Mouse (Mus musculus) liver, embryonic 13.5 days (tissue): ENCODE measurements at regions not wholly inside any gene's neighbourhood (a gene's known extent, or its start where the extent isn't known, plus 50 kb on each side); places are given as distances from the start of the nearest gene placed in this dataset.

Source experiments
- ATAC-seq: fragments of 200-750 bp; cut with Nextera tagmentation; 2 replicates; pipeline ENCODE4 v1.8.0; 2017; ENCODE audit warnings: low read depth, mild to moderate bottlenecking, moderate number of reproducible peaks, moderate library complexity
- DNase-seq: peaks from one replicate; pipeline ENCODE4 v3.0.0; 2022
- H3K27ac ChIP-seq: fragments of 300-500 bp; sonication (generic); 2 replicates; pipeline ENCODE4 v1.5.1; 2015; ENCODE audit warnings: moderate library complexity, mild to moderate bottlenecking, inconsistent platforms
- H3K27me3 ChIP-seq: fragments of 300-500 bp; sonication (generic); 2 replicates; pipeline ENCODE4 v1.6.1; 2015; ENCODE audit warnings: mild to moderate bottlenecking, inconsistent platforms
- H3K36me3 ChIP-seq: fragments of 300-500 bp; sonication (generic); 2 replicates; pipeline ENCODE4 v1.6.1; 2015; ENCODE audit warnings: mild to moderate bottlenecking, inconsistent platforms
- H3K4me1 ChIP-seq: fragments of 300-500 bp; sonication (generic); replicated peaks from 2 replicates; pipeline ENCODE4 v1.6.1; 2015; ENCODE audit warnings: inconsistent platforms
- H3K4me2 ChIP-seq: fragments of 300-500 bp; sonication (generic); 2 replicates; pipeline ENCODE4 v1.6.1; 2015; ENCODE audit warnings: inconsistent platforms, mild to moderate bottlenecking, moderate library complexity
- H3K4me3 ChIP-seq: fragments of 300-500 bp; sonication (generic); replicated peaks from 2 replicates; pipeline ENCODE4 v1.5.1; 2015; ENCODE audit warnings: mild to moderate bottlenecking, inconsistent platforms
- H3K9ac ChIP-seq: fragments of 300-500 bp; sonication (generic); 2 replicates; pipeline ENCODE4 v1.6.1; 2015; ENCODE audit warnings: mild to moderate bottlenecking, inconsistent platforms
- H3K9me3 ChIP-seq: fragments of 300-500 bp; sonication (generic); replicated peaks from 2 replicates; pipeline ENCODE4 v1.6.1; 2016; ENCODE audit warnings: inconsistent platforms
- WGBS: fragments of 180-500 bp; shearing (Covaris S2); methylation state at CpG from one replicate; pipeline ENCODE4 v1.1.7; 2015; ENCODE audit not compliant: insufficient replicate concordance; 5-methylcytosine and 5-hydroxymethylcytosine counted together

DNA sequence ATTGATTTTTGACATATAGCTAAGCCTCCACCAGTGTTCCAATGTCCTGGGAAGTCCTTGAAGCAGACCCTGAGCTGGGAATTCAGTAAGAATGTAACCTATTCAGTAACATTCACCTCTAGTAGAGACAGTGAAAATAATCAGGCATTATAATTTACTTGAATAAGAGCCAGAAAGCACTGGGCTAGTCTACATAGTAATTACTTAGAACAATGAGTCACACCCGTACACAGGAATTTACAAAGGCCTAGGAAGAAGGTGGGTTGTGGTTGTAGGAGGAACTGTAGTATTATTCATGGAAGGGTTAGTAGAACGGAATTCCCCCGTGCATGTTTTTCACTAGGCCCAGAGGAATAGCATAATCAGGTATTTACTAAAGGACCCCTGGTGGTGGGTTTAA is 106.3 kb upstream of the Ddhd1 start:
- Histone ChIP-seq H3K4me1 (no peaks in the 10 kb centered on the region), H3K4me3 (no peak overlapping the region), H3K27ac (no peak overlapping the region), H3K4me2 (no peak overlapping the region), H3K9ac (no peak overlapping the region), H3K36me3 (no peaks in the 10 kb centered on the region), H3K27me3 (no peaks in the 10 kb centered on the region), H3K9me3 (no peaks in the 10 kb centered on the region)
- DNase-seq: no peak
- 52% methylated on average over 3 of the region's 3 CpGs for WGBS
- ATAC-seq: no peak

DNA sequence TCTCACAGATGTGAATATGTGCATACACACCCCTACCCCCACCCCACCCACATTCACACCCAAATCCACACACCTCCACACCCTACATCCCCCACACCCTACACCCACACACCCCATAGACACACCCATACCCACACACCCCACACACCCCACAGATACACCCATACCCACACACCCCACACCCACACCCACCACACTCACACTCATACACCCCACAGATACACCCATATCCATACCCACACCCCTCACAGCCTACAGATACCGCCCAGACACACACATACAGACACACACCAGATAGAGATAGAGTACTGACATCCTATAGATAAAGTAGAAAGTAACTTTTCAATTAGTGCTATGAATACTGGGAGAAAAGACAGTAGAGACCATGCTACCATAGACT is 108.6 kb upstream of the Ddhd1 start:
- DNase-seq (no peak), ATAC-seq (no peak)
- Histone ChIP-seq H3K27me3 (no peaks in the 10 kb centered on the region), H3K4me2 (no peak overlapping the region), H3K27ac (no peak overlapping the region), H3K9me3 (no peaks in the 10 kb centered on the region), H3K4me1 (no peaks in the 10 kb centered on the region), H3K36me3 (no peaks in the 10 kb centered on the region), H3K9ac (no peak overlapping the region), H3K4me3 (no peak overlapping the region)
- 45% methylated on average over 1 of the region's 1 CpGs for WGBS

DNA sequence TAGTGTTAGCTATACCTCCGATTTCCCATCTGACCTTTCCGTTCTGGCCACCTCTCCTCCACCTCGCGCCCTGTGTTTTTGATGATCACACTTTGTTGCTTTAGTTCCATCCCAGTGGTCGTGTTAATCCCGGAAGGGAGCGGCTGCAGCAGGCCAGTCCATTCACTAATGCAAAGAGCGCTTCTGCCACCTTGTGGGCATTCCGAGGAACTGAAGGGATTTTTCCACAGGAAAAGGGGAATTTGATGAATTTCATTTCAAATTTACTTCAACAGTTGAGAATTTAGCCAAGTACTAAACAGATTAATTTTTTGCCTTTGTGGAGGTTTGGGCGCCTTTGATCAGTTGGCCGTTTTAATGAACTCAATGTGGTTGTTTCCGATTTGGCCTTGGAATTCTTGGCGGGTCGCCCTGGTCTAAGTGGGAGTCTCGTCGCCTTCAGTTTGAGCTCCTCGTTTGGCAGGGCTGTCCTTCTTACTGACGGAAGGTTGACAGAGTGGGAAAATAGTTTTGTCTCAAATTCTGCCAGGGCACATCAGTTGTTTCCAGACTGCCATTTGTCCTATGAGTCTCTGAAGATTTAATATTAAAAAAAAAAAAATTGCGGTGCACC is 114.8 kb upstream of the Ddhd1 start:
- no peak overlapping the region for H3K4me3 ChIP-seq
- H3K27ac ChIP-seq: no peak overlapping the region
- 0 out of 2 replicates have a peak overlapping the region, but pooled peaks have one; percentile 10 for H3K4me2 ChIP-seq
- H3K9me3 ChIP-seq: no peaks in the 10 kb centered on the region
- no peaks in the 10 kb centered on the region for H3K27me3 ChIP-seq
- peak; percentile 2 for DNase-seq
- H3K9ac ChIP-seq: no peak overlapping the region
- WGBS: 20% methylated on average over 19 of the region's 19 CpGs
- no peak for ATAC-seq
- H3K4me1 ChIP-seq: no peaks in the 10 kb centered on the region
- H3K36me3 ChIP-seq: no peaks in the 10 kb centered on the region

DNA sequence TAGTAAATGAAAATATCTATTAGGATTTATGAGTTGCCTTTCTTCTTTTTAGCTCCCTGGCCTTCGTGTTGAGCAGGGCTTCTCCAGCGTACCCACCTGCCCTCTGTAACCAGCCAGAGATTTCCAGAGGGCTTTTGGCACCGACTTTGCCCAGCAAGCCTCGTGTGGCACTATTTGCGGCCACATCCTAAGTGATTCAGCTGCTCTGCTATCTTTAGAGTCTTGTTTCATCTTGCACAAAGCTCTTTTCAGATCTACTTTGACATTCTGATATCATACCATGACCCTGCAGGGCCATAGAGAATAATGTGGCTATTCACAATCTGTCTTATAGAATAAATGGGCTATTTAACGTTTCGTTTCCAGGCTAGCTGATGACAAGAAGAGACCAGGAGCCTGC is 115.4 kb upstream of the Ddhd1 start:
- no peaks in the 10 kb centered on the region for H3K27me3 ChIP-seq
- no peaks in the 10 kb centered on the region for H3K4me1 ChIP-seq
- H3K27ac ChIP-seq: no peak overlapping the region
- H3K9me3 ChIP-seq: no peaks in the 10 kb centered on the region
- 56% methylated on average over 7 of the region's 7 CpGs for WGBS
- no peak for DNase-seq
- no peak overlapping the region for H3K9ac ChIP-seq
- H3K36me3 ChIP-seq: no peaks in the 10 kb centered on the region
- H3K4me3 ChIP-seq: no peak overlapping the region
- H3K4me2 ChIP-seq: no peak overlapping the region
- ATAC-seq: no peak

DNA sequence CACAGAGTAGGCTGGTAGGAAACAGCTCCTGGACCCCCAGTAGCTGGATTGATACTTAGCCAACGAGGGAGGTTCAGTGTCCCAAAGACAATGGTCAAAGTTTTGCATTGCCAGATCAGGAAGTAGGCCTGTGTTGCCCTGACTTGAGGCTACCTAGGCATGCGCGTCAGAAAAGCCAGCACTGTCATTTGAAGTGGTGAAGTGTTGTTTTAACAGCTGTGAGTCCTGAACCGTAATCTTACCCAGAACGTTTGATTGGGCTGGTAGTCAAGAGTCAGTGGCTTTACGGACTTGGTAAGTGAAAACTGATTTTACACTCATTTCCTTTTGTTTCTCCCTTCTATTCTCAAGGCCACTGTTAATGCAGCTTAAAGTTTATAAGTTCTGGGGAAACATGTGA is 123.9 kb upstream of the Ddhd1 start:
- H3K9ac ChIP-seq: no peak overlapping the region
- H3K9me3 ChIP-seq: no peaks in the 10 kb centered on the region
- no peak overlapping the region for H3K4me2 ChIP-seq
- WGBS: 59% methylated on average over 6 of the region's 6 CpGs
- H3K4me3 ChIP-seq: no peak overlapping the region
- H3K36me3 ChIP-seq: no peaks in the 10 kb centered on the region
- DNase-seq (no peak), ATAC-seq (no peak)
- no peak overlapping the region for H3K27ac ChIP-seq
- no peaks in the 10 kb centered on the region for H3K4me1 ChIP-seq
- H3K27me3 ChIP-seq: no peaks in the 10 kb centered on the region

DNA sequence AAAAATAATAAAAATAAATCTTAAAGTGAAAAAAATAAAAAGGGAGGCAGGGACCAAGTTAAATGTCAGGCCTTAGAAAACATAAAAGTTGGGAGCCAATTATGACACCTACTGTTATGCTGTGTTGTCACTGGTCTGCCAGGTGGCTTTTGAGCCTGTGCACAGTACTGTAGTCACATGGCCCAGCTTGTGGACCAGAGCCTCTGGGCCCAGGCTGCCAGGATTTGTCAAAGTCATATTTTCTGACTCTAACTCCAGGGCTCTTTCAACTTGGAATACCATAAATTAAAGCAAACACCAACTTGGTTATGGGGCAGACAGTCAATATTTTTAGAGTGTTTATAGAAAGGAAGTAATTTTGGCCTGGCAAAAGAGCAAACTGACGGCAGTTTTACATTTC is 137.0 kb upstream of the Ddhd1 start:
- Histone ChIP-seq H3K27ac (no peak overlapping the region), H3K4me2 (no peak overlapping the region), H3K4me3 (no peak overlapping the region), H3K9ac (no peak overlapping the region), H3K9me3 (no peaks in the 10 kb centered on the region), H3K27me3 (no peaks in the 10 kb centered on the region), H3K36me3 (no peaks in the 10 kb centered on the region), H3K4me1 (no peaks in the 10 kb centered on the region)
- no peak for DNase-seq
- ATAC-seq: no peak
- WGBS: 65% methylated on average over 1 of the region's 1 CpGs

DNA sequence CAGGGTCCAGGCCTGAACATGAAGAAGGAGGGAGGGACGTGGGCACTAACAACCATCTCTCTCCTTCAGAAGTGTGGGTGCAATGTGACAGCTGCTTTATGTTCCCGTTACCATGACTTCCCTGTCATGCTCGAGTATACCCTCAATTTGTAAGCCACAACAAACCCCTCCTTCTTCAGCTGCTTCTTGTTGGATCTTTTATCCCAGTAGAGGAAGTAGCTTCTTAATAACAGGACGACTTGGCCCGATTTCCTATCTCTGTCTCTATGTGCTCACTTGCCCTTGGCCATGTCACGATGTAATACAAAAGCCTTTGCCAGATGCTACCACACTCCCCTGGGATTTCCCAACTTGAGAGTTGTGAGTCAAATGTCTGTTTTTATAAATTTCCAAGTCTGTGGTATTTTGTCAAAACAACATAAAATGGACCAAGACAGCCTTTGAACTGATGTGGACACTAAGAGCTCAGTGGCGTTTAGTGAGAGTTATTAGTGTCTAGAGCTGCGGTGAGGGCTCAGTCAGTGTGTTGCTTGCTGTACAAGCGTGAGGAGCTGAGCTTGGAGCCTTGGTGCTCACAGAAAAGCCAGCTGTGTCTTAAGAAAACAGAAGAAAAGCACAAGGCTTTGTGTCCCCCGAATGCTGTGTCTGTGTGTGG is 138.8 kb upstream of the Ddhd1 start:
- no peak overlapping the region for H3K4me2 ChIP-seq
- H3K4me1 ChIP-seq: no peaks in the 10 kb centered on the region
- no peaks in the 10 kb centered on the region for H3K27me3 ChIP-seq
- no peak overlapping the region for H3K9ac ChIP-seq
- DNase-seq (no peak), ATAC-seq (no peak)
- no peak overlapping the region for H3K4me3 ChIP-seq
- H3K9me3 ChIP-seq: no peaks in the 10 kb centered on the region
- WGBS: 55% methylated on average over 10 of the region's 10 CpGs
- H3K27ac ChIP-seq: no peak overlapping the region
- no peaks in the 10 kb centered on the region for H3K36me3 ChIP-seq

DNA sequence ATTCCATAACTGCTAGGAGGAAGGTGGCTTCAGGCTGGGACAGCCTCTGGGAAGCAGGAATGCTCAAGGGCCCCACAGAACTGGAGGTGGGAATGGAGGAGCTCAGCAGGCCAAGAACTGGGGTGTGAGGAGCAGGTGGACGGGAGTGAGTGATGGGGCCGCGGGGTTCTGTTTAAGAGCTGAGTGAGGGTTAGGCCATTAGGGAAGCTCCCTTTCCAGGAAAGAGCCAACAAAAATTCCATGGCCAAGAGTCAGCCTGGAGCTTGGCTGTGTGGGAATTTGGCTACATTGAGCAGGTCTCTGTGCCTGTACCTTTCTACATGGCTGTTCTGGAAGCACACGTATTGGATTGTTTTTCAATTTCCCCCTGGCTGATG is 139.4 kb upstream of the Ddhd1 start:
- Histone ChIP-seq H3K9ac (no peak overlapping the region), H3K4me2 (no peak overlapping the region), H3K27ac (no peak overlapping the region), H3K9me3 (no peaks in the 10 kb centered on the region), H3K27me3 (no peaks in the 10 kb centered on the region), H3K36me3 (no peaks in the 10 kb centered on the region), H3K4me1 (no peaks in the 10 kb centered on the region), H3K4me3 (no peak overlapping the region)
- no peak for ATAC-seq
- no peak for DNase-seq
- 73% methylated on average over 4 of the region's 4 CpGs for WGBS

DNA sequence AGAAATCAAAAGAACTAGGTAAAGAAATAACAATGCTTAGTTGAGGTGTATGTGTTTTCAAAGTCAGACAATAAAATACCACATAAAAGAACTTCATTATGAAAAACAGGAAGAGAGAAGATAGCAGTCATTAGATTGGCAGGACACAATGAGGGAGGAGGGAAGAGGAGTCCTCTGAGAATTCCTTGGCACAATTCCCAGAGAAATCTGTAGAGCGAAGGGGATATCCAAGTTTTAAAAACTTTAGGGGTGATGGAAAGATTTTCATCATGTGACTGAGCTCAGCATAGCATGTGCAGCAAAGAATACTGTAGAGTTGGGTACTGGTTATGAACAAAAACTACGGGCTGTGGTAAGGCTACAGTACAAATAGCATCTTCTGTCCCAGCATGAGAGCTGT is 141.3 kb upstream of the Ddhd1 start:
- DNase-seq (no peak), ATAC-seq (no peak)
- WGBS: 59% methylated on average over 2 of the region's 2 CpGs
- H3K36me3 ChIP-seq: no peaks in the 10 kb centered on the region
- H3K9me3 ChIP-seq: no peaks in the 10 kb centered on the region
- no peaks in the 10 kb centered on the region for H3K27me3 ChIP-seq
- no peak overlapping the region for H3K4me2 ChIP-seq
- no peaks in the 10 kb centered on the region for H3K4me1 ChIP-seq
- no peak overlapping the region for H3K27ac ChIP-seq
- H3K9ac ChIP-seq: no peak overlapping the region
- no peak overlapping the region for H3K4me3 ChIP-seq

DNA sequence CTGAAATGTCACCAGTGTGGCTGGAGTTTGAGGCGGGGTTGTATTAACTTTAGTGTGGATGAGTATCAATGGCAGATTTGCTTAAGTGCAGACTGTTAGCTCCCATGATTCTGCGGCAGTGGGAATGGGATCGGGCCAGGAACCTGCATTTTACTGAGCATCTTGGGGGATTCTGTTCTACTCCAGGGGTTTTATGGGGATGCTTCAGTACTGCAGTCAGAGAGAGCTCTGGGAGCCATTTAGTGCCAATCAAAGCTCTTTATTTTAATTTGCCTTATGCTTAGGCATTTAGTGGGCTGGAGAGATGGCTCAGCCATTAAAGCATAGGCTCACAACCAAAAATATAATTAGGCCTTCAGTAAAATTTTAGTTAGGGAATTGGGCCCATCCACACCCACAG is 148.0 kb upstream of the Ddhd1 start:
- WGBS: 76% methylated on average over 3 of the region's 3 CpGs
- H3K9me3 ChIP-seq: no peaks in the 10 kb centered on the region
- H3K9ac ChIP-seq: no peak overlapping the region
- no peak for DNase-seq
- ATAC-seq: no peak
- H3K4me1 ChIP-seq: no peaks in the 10 kb centered on the region
- no peak overlapping the region for H3K4me2 ChIP-seq
- H3K36me3 ChIP-seq: no peaks in the 10 kb centered on the region
- no peak overlapping the region for H3K4me3 ChIP-seq
- H3K27ac ChIP-seq: no peak overlapping the region
- no peaks in the 10 kb centered on the region for H3K27me3 ChIP-seq

DNA sequence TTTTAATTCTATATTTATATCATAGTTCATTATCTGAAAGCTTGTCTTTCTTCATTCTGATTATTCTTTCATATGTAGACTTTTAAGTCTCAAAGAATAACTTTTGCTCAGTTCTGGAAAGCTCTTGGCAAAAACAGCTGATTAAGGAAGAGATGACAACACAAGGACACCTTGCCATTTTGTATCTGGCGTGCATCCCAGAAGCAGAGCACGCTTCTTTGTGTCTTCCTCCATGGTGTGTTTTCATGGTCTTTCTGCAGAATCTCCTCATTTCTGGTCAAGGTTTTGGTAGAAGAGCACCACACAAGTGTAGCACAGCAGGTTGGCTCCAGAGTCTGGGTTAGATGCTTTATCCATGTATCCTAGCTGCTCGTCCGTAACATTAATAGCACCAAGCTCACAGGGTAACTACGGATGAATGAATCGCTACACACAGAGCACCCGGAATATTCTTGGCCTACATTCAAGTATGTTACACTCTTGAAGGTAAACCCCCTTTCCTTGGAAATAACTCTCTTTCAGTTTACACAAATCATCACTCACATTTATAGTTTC is 148.9 kb upstream of the Ddhd1 start:
- no peaks in the 10 kb centered on the region for H3K4me1 ChIP-seq
- no peak overlapping the region for H3K27ac ChIP-seq
- DNase-seq: no peak
- no peaks in the 10 kb centered on the region for H3K9me3 ChIP-seq
- no peaks in the 10 kb centered on the region for H3K36me3 ChIP-seq
- no peaks in the 10 kb centered on the region for H3K27me3 ChIP-seq
- 81% methylated on average over 7 of the region's 7 CpGs for WGBS
- ATAC-seq: no peak
- no peak overlapping the region for H3K4me2 ChIP-seq
- H3K9ac ChIP-seq: no peak overlapping the region
- H3K4me3 ChIP-seq: no peak overlapping the region

DNA sequence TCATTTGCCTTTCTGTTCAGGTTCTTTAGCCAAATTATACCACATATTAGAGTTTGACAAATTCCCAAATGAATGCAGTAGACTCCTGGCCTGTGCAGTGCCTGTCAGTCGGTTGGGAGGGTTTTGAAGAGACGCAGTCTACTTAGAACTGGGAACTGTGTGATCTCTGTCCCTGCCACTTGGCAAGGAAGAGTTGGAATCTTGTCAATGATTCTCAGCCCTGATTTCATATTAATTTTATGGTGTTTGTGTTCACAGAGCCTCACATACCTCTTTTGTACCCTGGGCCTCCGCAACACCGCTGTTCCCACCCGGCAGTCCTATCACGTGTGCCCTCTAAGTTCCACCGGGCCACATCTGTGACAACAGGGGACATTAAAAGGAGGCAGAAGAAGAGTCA is 149.8 kb upstream of the Ddhd1 start:
- no peak for DNase-seq
- no peaks in the 10 kb centered on the region for H3K9me3 ChIP-seq
- ATAC-seq: no peak
- H3K4me3 ChIP-seq: no peak overlapping the region
- H3K4me1 ChIP-seq: no peaks in the 10 kb centered on the region
- WGBS: 77% methylated on average over 7 of the region's 7 CpGs
- no peak overlapping the region for H3K9ac ChIP-seq
- H3K27ac ChIP-seq: no peak overlapping the region
- H3K4me2 ChIP-seq: no peak overlapping the region
- H3K27me3 ChIP-seq: no peaks in the 10 kb centered on the region
- H3K36me3 ChIP-seq: no peaks in the 10 kb centered on the region
